Mouse (Mus musculus) lung, adult 18-20 months (tissue): ENCODE data around the gene Krt82.
"Not testable (repeated sequence)": the region's sequence is repeated elsewhere in the genome, so short reads cannot be mapped to it uniquely, and the experiment has no call there.

Source experiments
- DNase-seq, 2 experiments: peaks; one replicate each; pipeline ENCODE4 v3.0.0; 2022; ENCODE audit warnings: mixed read lengths in 2 of 2

Gene Krt82

GRCm38 (mm10) chr15:101550567-101550966 is at the start of gene Krt82:
Gene Krt82, minus strand, starts transcription at chr15:101550667.
- no peak for DNase-seq

GRCm38 (mm10) chr15:101599123-101599522 is 48.7 kb upstream of the Krt82 start:
- no peak for DNase-seq

DNA sequence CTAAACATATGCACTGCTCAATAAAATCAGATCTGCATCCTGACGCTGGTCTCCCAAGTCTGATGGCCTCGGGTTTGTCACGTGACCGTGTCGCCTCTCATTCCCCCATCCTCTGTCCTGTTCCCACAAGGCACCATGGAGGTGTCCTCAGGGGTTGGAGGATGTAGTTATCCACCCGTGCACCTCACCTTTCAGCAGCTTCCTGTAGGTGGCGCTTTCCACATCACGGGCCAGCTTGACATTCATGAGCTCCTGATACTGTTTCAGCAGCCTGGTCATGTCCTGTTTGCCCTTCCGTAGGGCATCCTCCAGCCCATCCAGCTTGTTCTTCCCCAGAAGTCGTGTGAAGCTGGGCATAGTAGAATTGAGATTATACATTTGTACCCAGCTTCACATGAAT is 37.7 kb upstream of the Krt82 start:
- no peak for DNase-seq

- DNase-seq, result no peak
Observed at GRCm38 (mm10) chr15:101584456-101584855, 34.0 kb upstream of the Krt82 start.

GRCm38 (mm10) chr15:101583211-101583965 is 32.9 kb upstream of the Krt82 start:
- peak in 1 of 2 experiments; percentile 53 for DNase-seq

DNA sequence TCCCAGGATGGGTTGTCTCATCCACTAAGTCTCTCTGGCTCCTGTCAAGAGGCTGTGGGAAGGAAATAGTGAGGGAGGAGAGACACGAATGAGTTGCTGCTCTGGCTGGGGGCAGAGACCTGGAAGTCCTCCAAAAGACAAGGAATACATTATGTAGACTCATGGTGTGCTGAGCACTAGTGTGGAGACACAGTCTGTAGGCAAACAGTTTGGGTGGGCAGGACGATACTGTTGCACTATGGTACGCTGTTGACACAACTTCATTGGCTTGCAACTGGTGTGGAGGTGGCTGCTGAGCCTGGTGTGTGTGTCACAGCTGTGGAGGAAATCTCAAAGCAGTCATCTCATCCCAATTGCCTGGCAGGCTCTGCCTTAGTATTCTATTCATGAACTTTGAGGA is 31.2 kb upstream of the Krt82 start:
- no peak for DNase-seq

- DNase-seq, result no peak
Observed at GRCm38 (mm10) chr15:101575506-101575905, 25.0 kb upstream of the Krt82 start.

- no peak for DNase-seq
Observed at GRCm38 (mm10) chr15:101573796-101574345, 23.4 kb upstream of the Krt82 start, which contains the start of gene Krt75. Gene Krt75, minus strand, starts transcription at chr15:101573904.

DNA sequence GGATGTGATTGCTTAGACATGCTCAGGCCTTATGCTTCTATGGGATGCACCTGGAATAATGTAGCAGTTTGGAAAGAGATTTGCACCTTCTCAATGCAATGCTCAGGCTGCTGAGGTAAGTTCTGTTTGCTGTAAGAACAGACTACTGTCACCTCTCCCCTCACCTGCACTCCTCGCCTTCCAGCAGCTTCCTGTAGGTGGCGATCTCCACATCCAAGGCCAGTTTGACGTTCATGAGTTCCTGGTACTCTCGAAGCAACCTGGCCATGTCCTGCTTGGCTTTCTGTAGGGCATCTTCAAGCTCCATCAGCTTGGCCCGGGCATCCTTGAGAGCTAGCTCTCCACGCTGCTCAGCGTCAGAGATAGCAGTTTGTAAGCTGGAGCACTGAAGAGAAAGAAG is 17.3 kb upstream of the Krt82 start:
- peak; percentile 14 to 28 for DNase-seq

DNA sequence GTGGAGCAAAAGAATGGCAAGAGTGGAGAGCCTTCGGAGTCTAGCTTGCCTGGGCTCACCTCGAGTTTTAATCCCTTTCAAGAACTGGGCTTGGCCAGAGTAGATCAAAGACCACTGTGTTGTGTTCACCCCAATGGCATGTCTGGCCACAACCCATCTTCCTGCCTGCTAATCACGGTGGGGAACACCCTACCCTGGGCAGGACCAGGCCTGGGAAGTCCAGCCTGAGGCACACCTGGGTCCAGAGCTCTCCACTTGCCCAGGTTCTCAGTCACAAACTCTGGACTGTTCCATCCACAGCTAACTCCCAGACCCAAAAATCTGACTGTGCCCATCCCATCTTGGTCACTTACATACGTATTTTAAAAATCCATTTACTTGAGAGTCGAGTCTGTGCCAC is 12.4 kb upstream of the Krt82 start, which contains the start of gene Krt90:
Krt90 (minus strand) TSS at position 101 of the 400 bp plus-strand sequence.
- DNase-seq, result no peak

DNA sequence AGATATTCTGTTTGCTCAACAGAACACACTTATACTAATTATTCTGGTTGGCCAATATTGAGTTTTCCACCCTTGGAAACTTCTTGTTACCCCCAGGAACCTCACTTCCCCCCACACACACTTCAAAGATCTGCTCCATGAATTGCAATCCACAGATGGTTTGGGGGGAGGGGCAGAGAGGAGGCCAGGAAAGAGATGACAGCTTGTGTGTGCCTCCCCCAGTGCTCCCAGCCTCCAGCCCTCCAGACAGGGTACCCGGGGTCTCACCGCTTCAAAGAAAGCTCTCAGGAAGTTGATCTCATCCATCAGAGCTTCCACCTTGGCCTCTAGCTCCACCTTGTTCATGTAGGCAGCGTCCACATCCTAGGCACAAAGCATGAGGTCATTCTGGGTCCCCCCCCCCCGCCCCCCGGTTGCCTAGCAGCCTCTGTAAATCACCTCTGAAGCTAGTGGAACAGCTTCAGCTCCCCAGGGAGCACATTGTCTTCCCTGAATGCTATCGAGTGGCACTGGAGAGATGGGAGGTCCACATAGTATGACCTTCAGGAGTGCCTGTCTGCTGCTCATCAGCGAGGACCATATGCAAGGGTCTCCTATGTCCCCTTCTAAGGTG is 7.7 kb upstream of the Krt82 start:
- no peak for DNase-seq

DNA sequence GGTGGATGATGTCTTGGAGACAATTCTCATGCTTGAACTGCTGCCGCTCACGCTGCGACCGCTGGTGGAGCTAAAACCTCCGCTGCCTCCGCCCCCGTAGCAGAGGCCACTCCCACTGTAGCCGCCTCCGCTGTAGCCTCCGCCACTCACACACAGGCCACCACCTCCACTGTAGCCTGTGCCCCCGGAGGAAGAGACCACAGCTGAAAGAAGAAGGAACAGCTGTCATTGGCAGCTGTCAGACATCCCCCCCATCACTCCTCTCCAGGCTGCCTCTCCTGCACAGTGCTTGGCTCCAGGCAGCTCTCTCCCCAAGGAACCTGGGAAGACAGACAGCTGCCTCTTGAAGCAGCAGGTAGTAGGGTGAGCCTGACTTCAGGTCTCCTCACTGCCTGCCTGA is 2.7 kb upstream of the Krt82 start:
- DNase-seq, result peak; percentile 12 to 25

- DNase-seq, result no peak
Observed at GRCm38 (mm10) chr15:101552188-101552587, 1.7 kb upstream of the Krt82 start.

DNA sequence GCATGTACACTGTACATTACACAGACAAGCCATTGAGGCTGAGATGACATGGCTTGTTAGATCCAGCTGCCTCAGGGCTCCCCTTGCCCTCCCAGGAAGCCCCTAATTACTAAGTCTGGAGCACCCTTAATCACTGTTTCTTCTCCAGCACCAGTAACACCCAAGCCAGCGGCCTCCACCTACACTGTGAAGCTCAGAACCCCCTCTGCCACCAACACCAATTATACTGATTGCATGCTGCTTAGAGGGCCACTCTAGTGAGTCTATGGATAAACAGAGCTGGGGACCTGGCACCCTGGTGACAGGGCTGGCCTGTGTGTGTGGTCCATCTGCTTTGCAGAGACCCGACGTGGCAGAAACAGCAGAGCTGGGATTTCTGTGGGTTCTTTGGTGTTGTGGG is 6.0 kb downstream of the Krt82 start:
- no peak for DNase-seq

GRCm38 (mm10) chr15:101542543-101542942 is 7.9 kb downstream of the Krt82 start:
- no peak for DNase-seq

DNA sequence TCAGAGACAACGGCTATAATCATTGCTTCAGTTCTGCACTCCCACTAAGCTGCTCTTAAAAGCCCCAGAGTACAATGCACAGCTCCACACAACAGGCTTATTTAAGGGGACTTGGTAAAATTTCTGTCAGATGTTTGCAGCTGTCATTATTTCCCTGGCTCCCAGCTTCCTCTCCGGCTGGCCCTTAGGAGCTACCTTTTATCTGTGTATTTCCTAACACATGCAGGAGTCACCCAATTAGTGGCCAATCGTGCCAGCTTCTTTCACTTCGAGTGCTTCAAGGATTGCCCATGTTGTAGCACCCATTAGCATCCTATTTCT is 11.9 kb downstream of the Krt82 start:
- DNase-seq, result no peak

- DNase-seq, result no peak
Observed at GRCm38 (mm10) chr15:101537864-101538579, 12.4 kb downstream of the Krt82 start.

GRCm38 (mm10) chr15:101536054-101536850 is 14.2 kb downstream of the Krt82 start:
- no peak for DNase-seq

GRCm38 (mm10) chr15:101532720-101533119 is 17.7 kb downstream of the Krt82 start, which contains the start of gene Krt84:
Gene Krt84, minus strand, starts transcription at chr15:101532820.
- DNase-seq, result no peak

GRCm38 (mm10) chr15:101522556-101523232 is 27.8 kb downstream of the Krt82 start:
- DNase-seq, result peak; percentile 9 to 23

- peak; percentile 60 to 69 for DNase-seq
Observed at GRCm38 (mm10) chr15:101519792-101520191, 30.7 kb downstream of the Krt82 start.

GRCm38 (mm10) chr15:101517161-101517560 is 33.3 kb downstream of the Krt82 start, which contains the start of gene Gm49425:
Gene Gm49425, minus strand, starts transcription at chr15:101517261.
- DNase-seq, result not testable (repeated sequence)
